Mouse (Mus musculus): Measurements from ENCODE around the gene Slc35g3.

- no peak for TF ChIP-seq CTCF (IDR thresholded peaks at IDR 0.05; ENCODE audit: insufficient read depth, low read length)
- no peak for TF ChIP-seq POLR2A (IDR thresholded peaks at IDR 0.05; ENCODE audit: borderline replicate concordance, extremely low read depth, low read depth, low read length)
Measured at GRCm38 (mm10) chr11:69797924-69798323, 36.2 kb upstream of the Slc35g3 start.

Measured in lung, adult 2 months (tissue).